Mouse (Mus musculus): ENCODE data around the gene Arxes2. TPM values are rescaled to one million over a fixed set of nuclear protein-coding genes. Genes with fewer than 3 reads are reported as not detected.

Arxes2 gene
- total and polyA plus RNA-seq, 3 experiments: not detected

- H3K9me3 ChIP-seq (replicated peaks; ENCODE audit: insufficient read depth, low read length): no peaks in the 10 kb centered on the region
- H3K79me2 ChIP-seq (ENCODE audit: control insufficient read depth, insufficient read depth, low read length, poor library complexity): no peaks in the 10 kb centered on the region
- no peak overlapping the region for H3K9ac ChIP-seq (ENCODE audit: control insufficient read depth, low read depth, low read length, poor library complexity, severe bottlenecking)
- H3K36me3 ChIP-seq (ENCODE audit: control insufficient read depth in 1 of 2, insufficient read depth in 2 of 2, low read length in 2 of 2): no peaks in the 10 kb centered on the region
- no peak overlapping the region for H3K27ac ChIP-seq (ENCODE audit: control insufficient read depth, low read depth, low read length)
- no peak overlapping the region for H3K4me3 ChIP-seq (ENCODE audit: control insufficient read depth in 1 of 2, insufficient read depth in 1 of 2, low read depth in 2 of 2, low read length in 2 of 2)
- no peak for DNase-seq (ENCODE audit: low read depth, low spot score)
- TF ChIP-seq MAZ (IDR thresholded peaks at IDR 0.05; ENCODE audit: low read depth, low read length) (no peak), MYC (IDR thresholded peaks at IDR 0.05; ENCODE audit: low read depth, low read length) (no peak), ETS1 (IDR thresholded peaks at IDR 0.05; ENCODE audit: low read depth, low read length) (no peak), MEF2A (IDR thresholded peaks at IDR 0.05; ENCODE audit: extremely low read depth, insufficient replicate concordance, low read depth, low read length, poor library complexity, severe bottlenecking) (no peak), MAX (IDR thresholded peaks at IDR 0.05; ENCODE audit: low read length) (no peak), JUND (IDR thresholded peaks at IDR 0.05; ENCODE audit: low read depth, low read length) (no peak), RAD21 (IDR thresholded peaks at IDR 0.05; ENCODE audit: low read depth, low read length) (no peak), MYB (IDR thresholded peaks at IDR 0.05; ENCODE audit: low read depth, low read length) (no peak), ELF1 (IDR thresholded peaks at IDR 0.05; ENCODE audit: low read depth, low read length) (no peak), POLR2AphosphoS5 (IDR thresholded peaks at IDR 0.05; ENCODE audit: borderline replicate concordance, low read depth, low read length) (no peak), TCF12 (IDR thresholded peaks at IDR 0.05; ENCODE audit: low read depth, low read length) (no peak), ZNF384 (IDR thresholded peaks at IDR 0.05; ENCODE audit: low read depth, low read length) (no peak), RCOR1 (IDR thresholded peaks at IDR 0.05; ENCODE audit: low read depth, low read length) (no peak), CTCF (IDR thresholded peaks at IDR 0.05 in 2 of 3, conservative IDR thresholded peaks at IDR 0.05 in 1 of 3; ENCODE audit: control insufficient read depth in 1 of 3, insufficient read depth in 1 of 3, low read depth in 2 of 3, low read length in 3 of 3, poor library complexity in 1 of 3, severe bottlenecking in 1 of 3) (no peak), SMC3 (IDR thresholded peaks at IDR 0.05; ENCODE audit: low read depth, low read length) (no peak)
- no peaks in the 10 kb centered on the region for H3K4me1 ChIP-seq (ENCODE audit: control insufficient read depth in 1 of 2, insufficient read depth in 2 of 2, low read length in 2 of 2)
- H3K27me3 ChIP-seq (ENCODE audit: control insufficient read depth in 1 of 2, insufficient read depth in 2 of 2, low read length in 2 of 2): peaks cover 3 to 4% of the 10 kb centered on the region in 2 experiments
Observed at GRCm38 (mm10) chrX:135956988-135957690, 36.5 kb upstream of the Arxes2 start.

GRCm38 (mm10) chrX:135957691-135958081, 35.9 kb upstream of the Arxes2 start:
- TF ChIP-seq MAZ (IDR thresholded peaks at IDR 0.05; ENCODE audit: low read depth, low read length) (no peak), CHD2 (IDR thresholded peaks at IDR 0.05; ENCODE audit: low read length) (no peak), GATA1 (IDR thresholded peaks at IDR 0.05; ENCODE audit: low read depth, low read length) (no peak)
- DNase-seq (ENCODE audit: low read depth, low spot score): no peak

More at GRCm38 (mm10) chrX:135957691-135958081, 35.9 kb upstream of the Arxes2 start:
- Histone ChIP-seq H3K27me3 (ENCODE audit: control insufficient read depth in 1 of 2, insufficient read depth in 2 of 2, low read length in 2 of 2) (peaks cover 3 to 4% of the 10 kb centered on the region in 2 experiments), H3K9ac (ENCODE audit: control insufficient read depth, low read depth, low read length, poor library complexity, severe bottlenecking) (no peak overlapping the region), H3K9me3 (replicated peaks; ENCODE audit: insufficient read depth, low read length) (no peaks in the 10 kb centered on the region), H3K36me3 (ENCODE audit: control insufficient read depth in 1 of 2, insufficient read depth in 2 of 2, low read length in 2 of 2) (no peaks in the 10 kb centered on the region), H3K4me3 (ENCODE audit: control insufficient read depth in 1 of 2, insufficient read depth in 1 of 2, low read depth in 2 of 2, low read length in 2 of 2) (no peak overlapping the region), H3K27ac (ENCODE audit: control insufficient read depth, low read depth, low read length) (no peak overlapping the region), H3K4me1 (ENCODE audit: control insufficient read depth in 1 of 2, insufficient read depth in 2 of 2, low read length in 2 of 2) (no peaks in the 10 kb centered on the region), H3K79me2 (ENCODE audit: control insufficient read depth, insufficient read depth, low read length, poor library complexity) (no peaks in the 10 kb centered on the region)

Measured in MEL (cell line).